Mouse (Mus musculus) cortical plate, adult 2 months (tissue): ENCODE measurements at regions not wholly inside any gene's neighbourhood (a gene's known extent, or its start where the extent isn't known, plus 50 kb on each side); places are given as distances from the start of the nearest gene placed in this dataset.

Source experiments
- CTCF ChIP-seq: fragments of 200-500 bp; IDR thresholded peaks from 2 replicates; pipeline ENCODE4 v1.5.1; 2011; ENCODE audit warnings: mild to moderate bottlenecking, control low read depth, low read length; ENCODE audit not compliant: insufficient read depth; ENCODE audit errors: extremely low read depth
- POLR2A ChIP-seq: fragments of 200-500 bp; IDR thresholded peaks from 2 replicates; pipeline ENCODE4 v1.6.1; 2011; ENCODE audit warnings: mild to moderate bottlenecking, low read length, control low read depth; ENCODE audit not compliant: insufficient read depth; ENCODE audit errors: extremely low read depth

GRCm38 (mm10) chr5:45000996-45001395 is 201.5 kb upstream of the Ldb2 start:
- no peak for TF ChIP-seq CTCF
- no peak for TF ChIP-seq POLR2A
